Mouse (Mus musculus): ENCODE measurements at regions not wholly inside any gene's neighbourhood (a gene's known extent, or its start where the extent isn't known, plus 50 kb on each side); places are given as distances from the start of the nearest gene placed in this dataset.
"Not testable (repeated sequence)": the region's sequence is repeated elsewhere in the genome, so short reads cannot be mapped to it uniquely, and the experiment has no call there.

DNA sequence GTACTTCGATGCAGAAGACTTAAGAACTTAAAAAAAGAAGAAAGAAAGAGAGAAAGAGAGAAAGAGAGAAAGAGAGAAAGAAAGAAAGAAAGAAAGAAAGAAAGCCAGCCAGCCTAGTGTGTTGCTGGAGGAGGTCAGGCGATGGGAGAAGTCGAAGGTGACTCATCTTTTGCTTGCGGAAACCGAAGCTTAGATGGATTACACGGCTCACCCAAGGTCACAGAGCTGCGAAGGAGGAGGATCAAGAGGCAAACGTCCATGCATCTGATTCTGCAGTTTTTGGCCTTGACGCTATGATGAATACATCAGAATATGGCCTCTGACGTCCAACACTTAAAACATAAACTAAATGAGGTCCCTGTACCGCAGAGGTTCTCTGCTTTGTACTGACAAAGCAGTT, 192.4 kb upstream of the Tmem45b start:
- no peak for ATAC-seq (ENCODE audit: extremely low read depth, insufficient number of reproducible peaks, low FRiP score, poor library complexity, severe bottlenecking)

- ATAC-seq (ENCODE audit: extremely low read depth, insufficient number of reproducible peaks, low FRiP score, poor library complexity, severe bottlenecking): no peak
Measured at GRCm38 (mm10) chr9:31654747-31655146, 190.5 kb upstream of the Tmem45b start.

- ATAC-seq (ENCODE audit: extremely low read depth, insufficient number of reproducible peaks, low FRiP score, poor library complexity, severe bottlenecking): no peak
Measured at GRCm38 (mm10) chr9:31654213-31654612, 190.0 kb upstream of the Tmem45b start.

GRCm38 (mm10) chr9:31653788-31654187, 189.5 kb upstream of the Tmem45b start:
- no peak for ATAC-seq (ENCODE audit: extremely low read depth, insufficient number of reproducible peaks, low FRiP score, poor library complexity, severe bottlenecking)

- ATAC-seq (ENCODE audit: extremely low read depth, insufficient number of reproducible peaks, low FRiP score, poor library complexity, severe bottlenecking): no peak
Measured at GRCm38 (mm10) chr9:31650362-31651130, 186.3 kb upstream of the Tmem45b start.

- ATAC-seq (ENCODE audit: extremely low read depth, insufficient number of reproducible peaks, low FRiP score, poor library complexity, severe bottlenecking): no peak
Measured at GRCm38 (mm10) chr9:31649073-31649472, 184.8 kb upstream of the Tmem45b start.

GRCm38 (mm10) chr9:31648551-31648950, 184.3 kb upstream of the Tmem45b start:
- ATAC-seq (ENCODE audit: extremely low read depth, insufficient number of reproducible peaks, low FRiP score, poor library complexity, severe bottlenecking): no peak

GRCm38 (mm10) chr9:31645114-31645513, 180.9 kb upstream of the Tmem45b start:
- no peak for ATAC-seq (ENCODE audit: extremely low read depth, insufficient number of reproducible peaks, low FRiP score, poor library complexity, severe bottlenecking)

- ATAC-seq (ENCODE audit: extremely low read depth, insufficient number of reproducible peaks, low FRiP score, poor library complexity, severe bottlenecking): no peak
Measured at GRCm38 (mm10) chr9:31644106-31644505, 179.8 kb upstream of the Tmem45b start.

GRCm38 (mm10) chr9:31642169-31642568, 177.9 kb upstream of the Tmem45b start:
- no peak for ATAC-seq (ENCODE audit: extremely low read depth, insufficient number of reproducible peaks, low FRiP score, poor library complexity, severe bottlenecking)

DNA sequence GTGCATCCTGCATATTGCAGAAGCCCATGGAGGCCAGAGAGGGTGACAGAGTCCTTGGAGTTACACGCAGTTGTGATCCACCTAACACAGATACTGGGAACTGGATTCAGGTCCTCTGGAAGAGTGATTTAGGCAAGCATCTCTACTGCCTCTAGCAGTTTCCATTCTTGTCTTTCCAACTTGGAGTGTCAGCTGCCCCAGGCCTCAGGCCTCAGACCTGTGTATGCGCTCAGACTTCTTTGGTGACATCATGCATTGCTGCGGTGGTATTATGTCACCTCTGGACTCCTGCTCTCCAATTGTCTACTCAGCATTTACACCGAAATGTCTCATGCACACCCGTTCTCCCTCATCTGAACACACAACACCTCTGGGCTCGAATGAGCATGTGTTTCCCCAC, 164.0 kb upstream of the Tmem45b start:
- ATAC-seq (ENCODE audit: extremely low read depth, insufficient number of reproducible peaks, low FRiP score, poor library complexity, severe bottlenecking): no peak

DNA sequence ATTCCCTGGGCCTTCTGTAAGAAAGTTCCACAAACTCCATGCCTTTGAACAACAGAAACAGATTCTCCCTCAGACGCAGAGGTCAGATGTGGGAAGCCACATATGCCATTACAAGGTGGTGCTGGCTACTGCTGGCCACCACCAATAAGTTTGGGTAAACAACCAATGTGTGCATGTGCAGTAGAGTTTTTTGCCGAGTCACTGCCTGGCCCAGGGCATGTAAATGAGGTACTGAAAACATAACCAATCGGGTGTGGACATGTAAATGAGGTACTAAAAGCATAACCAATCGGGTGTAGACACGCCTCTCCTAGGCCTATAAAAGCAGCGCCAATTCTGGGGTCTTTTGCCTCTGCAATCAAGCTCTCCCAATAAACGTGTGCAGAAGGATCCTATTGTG, 157.3 kb upstream of the Tmem45b start:
- not testable (repeated sequence) for ATAC-seq (ENCODE audit: extremely low read depth, insufficient number of reproducible peaks, low FRiP score, poor library complexity, severe bottlenecking)

- ATAC-seq (ENCODE audit: extremely low read depth, insufficient number of reproducible peaks, low FRiP score, poor library complexity, severe bottlenecking): no peak
Measured at GRCm38 (mm10) chr9:31619344-31619743, 155.1 kb upstream of the Tmem45b start.

- ATAC-seq (ENCODE audit: extremely low read depth, insufficient number of reproducible peaks, low FRiP score, poor library complexity, severe bottlenecking): no peak
Measured at GRCm38 (mm10) chr9:31614250-31614945, 150.1 kb upstream of the Tmem45b start.

DNA sequence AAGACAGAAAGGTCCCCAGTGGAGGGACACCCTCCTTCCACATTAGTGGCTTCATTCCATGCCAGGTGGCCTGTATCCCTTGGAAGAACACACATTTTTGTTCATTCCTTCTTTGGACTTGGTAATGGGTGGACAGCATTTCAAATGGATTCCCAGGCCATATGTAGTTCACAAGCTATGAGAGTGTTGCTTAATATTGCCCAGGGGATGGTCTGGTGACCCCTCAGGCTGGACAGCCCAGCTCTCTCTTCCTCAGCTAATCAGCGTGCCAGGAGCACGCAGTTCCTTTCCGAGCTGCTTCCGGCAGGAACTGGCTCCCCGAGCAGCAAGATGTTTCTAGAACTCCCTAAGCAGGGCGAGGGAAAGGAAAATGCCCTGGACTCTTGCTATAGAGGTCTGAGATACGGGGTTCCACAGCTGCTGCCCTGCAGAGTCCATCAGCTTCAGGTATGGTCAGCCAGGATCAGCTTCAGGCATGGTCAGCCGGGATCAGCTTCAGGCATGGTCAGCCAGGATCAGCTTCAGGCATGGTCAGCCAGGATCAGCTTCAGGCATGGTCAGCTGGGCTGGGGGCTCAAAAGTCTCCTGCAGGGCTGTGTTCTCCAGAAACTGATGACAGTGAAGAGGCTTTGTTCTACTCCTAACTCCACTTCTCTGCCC, 146.9 kb upstream of the Tmem45b start:
- ATAC-seq (ENCODE audit: extremely low read depth, insufficient number of reproducible peaks, low FRiP score, poor library complexity, severe bottlenecking): no peak

GRCm38 (mm10) chr9:31610631-31611030, 146.4 kb upstream of the Tmem45b start:
- ATAC-seq (ENCODE audit: extremely low read depth, insufficient number of reproducible peaks, low FRiP score, poor library complexity, severe bottlenecking): no peak

- ATAC-seq (ENCODE audit: extremely low read depth, insufficient number of reproducible peaks, low FRiP score, poor library complexity, severe bottlenecking): no peak
Measured at GRCm38 (mm10) chr9:31610212-31610611, 145.9 kb upstream of the Tmem45b start.

DNA sequence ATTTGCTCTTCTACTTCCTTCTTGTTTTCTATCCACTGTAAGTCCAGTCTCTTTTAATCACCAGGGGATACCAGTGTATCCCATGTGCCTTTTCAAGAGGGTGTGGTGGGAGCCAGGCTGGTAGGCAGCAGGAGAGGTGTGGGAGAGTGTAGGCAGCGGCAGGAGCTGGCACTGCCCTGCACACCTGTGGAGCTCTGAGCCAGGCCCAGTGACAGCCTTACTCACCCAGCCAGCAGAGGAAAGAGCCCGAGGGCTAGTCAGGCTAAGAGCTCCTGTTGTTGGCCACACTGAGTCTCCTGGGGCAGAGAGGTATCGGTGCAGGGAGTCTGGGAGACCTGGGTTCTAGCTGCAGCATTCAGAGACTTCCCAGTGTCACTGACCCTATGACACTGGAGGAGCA, 145.5 kb upstream of the Tmem45b start:
- no peak for ATAC-seq (ENCODE audit: extremely low read depth, insufficient number of reproducible peaks, low FRiP score, poor library complexity, severe bottlenecking)

DNA sequence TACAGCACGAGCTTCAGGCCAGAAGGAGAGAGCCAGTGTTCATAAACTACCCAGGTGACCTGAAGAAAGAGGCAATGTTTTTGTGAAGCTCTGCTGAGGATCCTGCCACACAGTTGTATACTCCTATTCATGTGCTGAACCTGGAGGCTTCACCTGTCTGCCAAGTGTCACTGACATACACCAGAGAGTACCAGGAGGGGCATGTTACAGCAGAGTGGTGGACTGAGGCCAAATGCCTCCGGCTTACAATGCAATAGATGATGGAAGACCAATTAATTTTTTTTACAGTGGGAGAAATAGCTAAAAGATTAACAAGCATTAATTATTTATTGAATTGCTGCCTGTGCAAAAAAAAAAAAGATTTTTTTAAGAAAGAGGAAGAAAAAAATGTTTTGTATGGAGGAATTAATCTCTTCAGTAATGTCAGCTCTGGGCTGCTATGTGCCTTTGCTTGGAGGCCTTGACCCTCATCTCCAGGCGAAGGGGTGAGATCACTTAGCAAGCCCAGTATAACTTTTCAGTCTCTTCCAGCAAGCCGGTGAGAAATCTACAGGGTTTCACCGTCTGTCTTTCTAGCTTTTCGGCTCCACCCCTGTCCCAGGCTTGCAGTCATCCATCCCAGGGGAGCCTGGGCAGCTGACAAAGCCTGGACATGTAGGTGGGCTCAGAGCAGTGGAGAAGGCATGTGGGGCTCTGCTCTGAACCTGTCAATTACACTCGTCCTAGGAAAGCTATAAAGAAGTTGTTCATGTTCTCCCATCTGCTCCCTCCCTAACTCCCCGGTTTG, 144.0 kb upstream of the Tmem45b start:
- no peak for ATAC-seq (ENCODE audit: extremely low read depth, insufficient number of reproducible peaks, low FRiP score, poor library complexity, severe bottlenecking)

Data from neutrophil, adult 5-6 weeks (primary cell).